Mouse (Mus musculus): ENCODE results near the gene Sdhc. TPM values are rescaled to one million over a fixed set of nuclear protein-coding genes. Genes with fewer than 3 reads are reported as not detected.
"Not testable (repeated sequence)": the region's sequence is repeated elsewhere in the genome, so short reads cannot be mapped to it uniquely, and the experiment has no call there.

The Sdhc gene
- polyA plus RNA-seq, 1 experiment from 2014 or later, result 226 TPM

GRCm38 (mm10) chr1:171079345-171079744, 71.1 kb downstream of the Sdhc start:
- H3K36me3 ChIP-seq (ENCODE audit: control insufficient read depth, insufficient read depth); H3K9ac ChIP-seq (replicated peaks; ENCODE audit: low read depth, low read length); H3K4me2 ChIP-seq (ENCODE audit: low read length); H3K4me1 ChIP-seq (replicated peaks; ENCODE audit: control insufficient read depth, insufficient read depth, low read length); H3K9me3 ChIP-seq (ENCODE audit: control insufficient read depth, low read length); H3K27ac ChIP-seq (ENCODE audit: low read length); H3K27me3 ChIP-seq (replicated peaks; ENCODE audit: control insufficient read depth, insufficient read depth, low read length); H3K4me3 ChIP-seq (replicated peaks; ENCODE audit: low read length): not testable (repeated sequence)
- 0% methylated on average over 1 of the region's 35 CpGs for WGBS
- peak; percentile 50 for ATAC-seq

- not testable (repeated sequence) for H3K4me3 ChIP-seq (replicated peaks; ENCODE audit: low read length); H3K9ac ChIP-seq (replicated peaks; ENCODE audit: low read depth, low read length); ATAC-seq; H3K27ac ChIP-seq (ENCODE audit: low read length); H3K4me1 ChIP-seq (replicated peaks; ENCODE audit: control insufficient read depth, insufficient read depth, low read length); H3K36me3 ChIP-seq (ENCODE audit: control insufficient read depth, insufficient read depth); H3K9me3 ChIP-seq (ENCODE audit: control insufficient read depth, low read length)
- peaks cover 12% of the 10 kb centered on the region; the same call in 1 of the 2 replicates for H3K27me3 ChIP-seq (replicated peaks; ENCODE audit: control insufficient read depth, insufficient read depth, low read length)
- 23% methylated on average over 11 of the region's 12 CpGs for WGBS
- H3K4me2 ChIP-seq (ENCODE audit: low read length), result peak overlapping the region; percentile 41
These were observed 72.0 kb downstream of the Sdhc start for GRCm38 (mm10) chr1:171078419-171078818.

GRCm38 (mm10) chr1:171077955-171078354, 72.4 kb downstream of the Sdhc start:
- H3K36me3 ChIP-seq (ENCODE audit: control insufficient read depth, insufficient read depth); H3K27ac ChIP-seq (ENCODE audit: low read length); H3K9me3 ChIP-seq (ENCODE audit: control insufficient read depth, low read length); H3K4me3 ChIP-seq (replicated peaks; ENCODE audit: low read length); H3K9ac ChIP-seq (replicated peaks; ENCODE audit: low read depth, low read length); H3K4me1 ChIP-seq (replicated peaks; ENCODE audit: control insufficient read depth, insufficient read depth, low read length): not testable (repeated sequence)
- Histone ChIP-seq H3K27me3 (replicated peaks; ENCODE audit: control insufficient read depth, insufficient read depth, low read length) (peaks cover 12% of the 10 kb centered on the region; the same call in 1 of the 2 replicates), H3K4me2 (ENCODE audit: low read length) (peak overlapping the region; percentile 33; the same call in 1 of the 2 replicates)
- 1% methylated on average over 13 of the region's 27 CpGs for WGBS
- peak; percentile 26 for ATAC-seq

- H3K36me3 ChIP-seq (ENCODE audit: control insufficient read depth, insufficient read depth); H3K27ac ChIP-seq (ENCODE audit: low read length); H3K4me1 ChIP-seq (replicated peaks; ENCODE audit: control insufficient read depth, insufficient read depth, low read length); ATAC-seq; H3K9ac ChIP-seq (replicated peaks; ENCODE audit: low read depth, low read length); H3K4me2 ChIP-seq (ENCODE audit: low read length); H3K4me3 ChIP-seq (replicated peaks; ENCODE audit: low read length); H3K9me3 ChIP-seq (ENCODE audit: control insufficient read depth, low read length): not testable (repeated sequence)
- whole genome bisulfite sequencing, result 29% methylated on average over 5 of the region's 5 CpGs
- peaks cover 12% of the 10 kb centered on the region; the same call in 1 of the 2 replicates for H3K27me3 ChIP-seq (replicated peaks; ENCODE audit: control insufficient read depth, insufficient read depth, low read length)
These were observed 73.2 kb downstream of the Sdhc start for GRCm38 (mm10) chr1:171077192-171077591.

Small RNA genes lying within 50 kb of the gene (microRNA-seq; reads per million reads assigned to microRNA genes)
- not detected for gene Gm27844

Other genes with a start within 250 kb of the Sdhc start
- 0.22 TPM in 1 of 2 replicates, not detected in the other for gene Fcrlb, start 237.7 kb downstream of the Sdhc start, polyA plus RNA-seq (2015; fragmentation: Nextera tagmentation; extraction: Ambion mirVana)
- gene Fcrla, start 223.0 kb downstream of the Sdhc start, polyA plus RNA-seq (2015; fragmentation: Nextera tagmentation; extraction: Ambion mirVana), result not detected in 2 replicates
- 0.63 and 1.7 TPM in 2 replicates for gene Fcgr2b, start 174.1 kb downstream of the Sdhc start, polyA plus RNA-seq (2015; fragmentation: Nextera tagmentation; extraction: Ambion mirVana)
- 0.22 and 0.32 TPM in 2 replicates for gene Fcgr4, start 131.7 kb downstream of the Sdhc start, polyA plus RNA-seq (2015; fragmentation: Nextera tagmentation; extraction: Ambion mirVana)
- gene Fcgr3, start 85.7 kb downstream of the Sdhc start, polyA plus RNA-seq (2015; fragmentation: Nextera tagmentation; extraction: Ambion mirVana), result 6.7 and 7.6 TPM in 2 replicates
- 5.3 and 6.4 TPM in 2 replicates for gene Cfap126, start 36.7 kb downstream of the Sdhc start, polyA plus RNA-seq (2015; fragmentation: Nextera tagmentation; extraction: Ambion mirVana)
- gene Mpz, start 108 bp upstream of the Sdhc start, polyA plus RNA-seq (2015; fragmentation: Nextera tagmentation; extraction: Ambion mirVana), result not detected in 2 replicates
- gene Pcp4l1, start 45.7 kb upstream of the Sdhc start, polyA plus RNA-seq (2015; fragmentation: Nextera tagmentation; extraction: Ambion mirVana), result 7.1 and 7.9 TPM in 2 replicates
- 0.29 and 0.48 TPM in 2 replicates for gene Nr1i3, start 63.4 kb upstream of the Sdhc start, polyA plus RNA-seq (2015; fragmentation: Nextera tagmentation; extraction: Ambion mirVana)
- gene Tomm40l, start 71.9 kb upstream of the Sdhc start, polyA plus RNA-seq (2015; fragmentation: Nextera tagmentation; extraction: Ambion mirVana), result 47.7 and 54.8 TPM in 2 replicates
- gene Apoa2, start 74.5 kb upstream of the Sdhc start, polyA plus RNA-seq (2015; fragmentation: Nextera tagmentation; extraction: Ambion mirVana), result 1.4 and 2.3 TPM in 2 replicates
- gene Fcer1g, start 83.8 kb upstream of the Sdhc start, polyA plus RNA-seq (2015; fragmentation: Nextera tagmentation; extraction: Ambion mirVana), result 15.7 and 17.6 TPM in 2 replicates
- gene Adamts4, start 99.8 kb upstream of the Sdhc start, polyA plus RNA-seq (2015; fragmentation: Nextera tagmentation; extraction: Ambion mirVana), result 7.2 and 7.6 TPM in 2 replicates
- gene Ndufs2, start 100.8 kb upstream of the Sdhc start, polyA plus RNA-seq (2015; fragmentation: Nextera tagmentation; extraction: Ambion mirVana), result 212 and 232 TPM in 2 replicates
- 111 and 114 TPM in 2 replicates for gene B4galt3, start 119.7 kb upstream of the Sdhc start, polyA plus RNA-seq (2015; fragmentation: Nextera tagmentation; extraction: Ambion mirVana)
- 47.6 and 49.2 TPM in 2 replicates for gene Ppox, start 130.6 kb upstream of the Sdhc start, polyA plus RNA-seq (2015; fragmentation: Nextera tagmentation; extraction: Ambion mirVana)
- gene Usp21, start 137.4 kb upstream of the Sdhc start, polyA plus RNA-seq (2015; fragmentation: Nextera tagmentation; extraction: Ambion mirVana), result 126 and 130 TPM in 2 replicates
- gene Ufc1, start 144.4 kb upstream of the Sdhc start, polyA plus RNA-seq (2015; fragmentation: Nextera tagmentation; extraction: Ambion mirVana), result 93.5 and 102 TPM in 2 replicates
- 55.5 and 61.7 TPM in 2 replicates for gene Dedd, start 178.5 kb upstream of the Sdhc start, polyA plus RNA-seq (2015; fragmentation: Nextera tagmentation; extraction: Ambion mirVana)
- gene Nit1, start 195.0 kb upstream of the Sdhc start, polyA plus RNA-seq (2015; fragmentation: Nextera tagmentation; extraction: Ambion mirVana), result 55.7 and 62.7 TPM in 2 replicates
- gene Pfdn2, start 195.1 kb upstream of the Sdhc start, polyA plus RNA-seq (2015; fragmentation: Nextera tagmentation; extraction: Ambion mirVana), result 118 and 156 TPM in 2 replicates
- 2.7 and 3.1 TPM in 2 replicates for gene Klhdc9, start 210.2 kb upstream of the Sdhc start, polyA plus RNA-seq (2015; fragmentation: Nextera tagmentation; extraction: Ambion mirVana)
- 0.67 and 1.1 TPM in 2 replicates for gene Nectin4, start 219.5 kb upstream of the Sdhc start, polyA plus RNA-seq (2015; fragmentation: Nextera tagmentation; extraction: Ambion mirVana)
- 0.48 and 0.81 TPM in 2 replicates for gene Arhgap30, start 238.4 kb upstream of the Sdhc start, polyA plus RNA-seq (2015; fragmentation: Nextera tagmentation; extraction: Ambion mirVana)

Data from forebrain, embryonic 16.5 days (tissue).